Mouse (Mus musculus) right cerebral cortex, adult 2 months (tissue): ENCODE measurements around the gene Ahcyl2.

Source experiments
- DNase-seq, 2 experiments: peaks; one replicate each; pipeline ENCODE4 v3.0.0; 2021 to 2022; ENCODE audit warnings: low spot score in 2 of 2

Gene Ahcyl2

DNA sequence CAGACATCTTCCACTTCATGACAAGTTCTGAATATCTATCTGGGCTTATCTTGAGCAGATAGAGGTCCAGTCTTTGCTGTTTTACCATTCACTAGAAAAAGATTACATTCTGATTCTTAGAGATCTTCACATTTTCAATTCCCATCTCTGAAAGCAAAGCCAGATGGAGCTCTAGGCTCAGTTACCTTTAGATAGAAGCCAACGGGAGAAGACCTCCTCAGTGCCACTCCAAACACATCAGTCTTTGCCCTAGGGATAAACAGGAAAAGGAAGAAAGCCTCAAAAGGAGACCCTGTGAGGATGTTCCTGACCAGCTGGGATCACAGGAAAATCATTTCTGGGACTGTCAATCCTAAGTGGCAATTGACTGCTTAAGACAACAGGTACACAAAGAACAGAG lies 145.9 kb downstream of the Ahcyl2 start:
- no peak for DNase-seq

- no peak for DNase-seq
Observed at GRCm38 (mm10) chr6:29914136-29914535, 146.3 kb downstream of the Ahcyl2 start.

- no peak for DNase-seq
Observed at GRCm38 (mm10) chr6:29915836-29916235, 148.0 kb downstream of the Ahcyl2 start.

DNA sequence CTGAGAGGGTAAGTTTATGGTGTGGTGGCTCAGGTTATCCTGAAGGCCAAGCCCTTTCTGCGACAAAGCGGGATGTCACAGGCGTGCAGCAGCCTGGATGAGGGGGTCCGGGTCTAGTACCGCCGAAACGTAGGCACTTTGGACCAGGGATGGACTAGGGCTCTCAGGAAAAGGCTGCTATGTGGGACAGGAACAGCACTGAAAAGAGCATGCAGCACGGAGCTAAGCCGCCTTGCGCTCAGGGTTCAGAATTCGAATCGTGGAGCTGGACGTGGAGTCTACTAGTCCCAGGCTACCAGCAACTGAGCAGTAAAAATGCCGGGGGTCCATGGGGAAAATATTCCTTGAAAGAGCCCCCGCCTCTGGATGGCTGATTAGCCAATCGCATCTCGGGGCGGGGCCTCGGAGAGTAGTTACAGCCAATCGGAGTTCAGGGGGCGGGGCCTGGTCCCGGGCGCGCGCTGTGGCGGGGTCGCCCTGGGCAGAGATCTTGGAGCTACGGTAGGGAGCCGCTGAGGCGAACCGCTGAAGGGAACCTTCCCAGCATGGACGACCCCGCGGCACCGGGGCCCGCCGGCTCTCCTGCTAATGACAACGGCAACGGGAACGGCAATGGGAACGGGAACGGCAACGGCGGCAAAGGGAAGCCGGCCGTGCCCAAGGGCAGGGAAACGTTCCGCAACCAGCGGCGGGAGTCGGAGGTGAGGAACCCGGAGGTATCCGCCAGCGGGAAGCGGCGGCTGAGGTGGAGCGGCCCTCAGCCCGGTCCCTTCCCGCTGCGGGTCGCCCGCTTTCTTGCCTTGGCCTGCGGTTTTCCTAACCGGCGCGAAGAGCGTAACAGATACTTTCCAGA lies 148.9 kb downstream of the Ahcyl2 start, which contains the start of gene Strip2:
TSS of gene Strip2 (plus strand) at position 483 of the 853 bp plus-strand sequence.
- peak; percentile 90 to 91 for DNase-seq

DNA sequence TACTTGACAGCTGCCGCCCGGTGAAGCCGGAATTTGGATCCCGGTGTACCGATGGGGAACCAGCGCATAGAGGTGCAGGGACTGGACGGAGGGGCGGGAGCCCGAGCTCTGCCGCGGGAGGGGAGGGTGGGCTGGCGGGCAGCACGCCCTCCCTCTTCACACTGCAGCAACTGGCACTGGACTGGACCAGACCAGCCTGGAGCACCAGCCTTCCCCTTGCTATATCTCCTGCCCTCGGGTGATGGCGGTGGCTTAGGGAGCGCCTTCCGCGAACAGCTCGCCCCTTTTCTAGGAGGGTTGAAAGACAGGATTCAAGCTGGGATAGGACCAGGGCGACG lies 149.5 kb downstream of the Ahcyl2 start:
- peak in 1 of 2 experiments; percentile 25 for DNase-seq

- DNase-seq, result no peak
Observed at GRCm38 (mm10) chr6:29917947-29918346, 150.1 kb downstream of the Ahcyl2 start.

DNA sequence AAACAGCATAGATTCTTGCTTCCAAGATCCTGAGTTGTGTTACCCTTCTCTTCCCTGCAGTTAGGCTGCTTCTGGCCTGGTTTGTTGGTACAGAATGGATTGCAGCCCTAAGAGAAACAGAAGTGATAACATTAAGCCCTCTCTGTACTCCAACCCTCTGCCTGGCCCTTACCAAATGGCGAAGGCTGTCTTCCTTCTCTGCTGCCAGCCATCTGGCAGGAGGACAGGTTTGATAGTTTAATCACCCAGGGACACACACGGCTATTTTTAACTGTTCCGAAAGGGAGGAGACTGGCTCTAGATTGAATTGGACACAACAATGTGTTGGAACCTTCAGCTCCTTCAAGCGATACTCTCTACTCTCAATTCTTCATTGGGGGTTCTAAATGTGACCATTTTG lies 155.7 kb downstream of the Ahcyl2 start:
- DNase-seq, result no peak

GRCm38 (mm10) chr6:29925594-29926219 lies 157.9 kb downstream of the Ahcyl2 start:
- no peak for DNase-seq

DNA sequence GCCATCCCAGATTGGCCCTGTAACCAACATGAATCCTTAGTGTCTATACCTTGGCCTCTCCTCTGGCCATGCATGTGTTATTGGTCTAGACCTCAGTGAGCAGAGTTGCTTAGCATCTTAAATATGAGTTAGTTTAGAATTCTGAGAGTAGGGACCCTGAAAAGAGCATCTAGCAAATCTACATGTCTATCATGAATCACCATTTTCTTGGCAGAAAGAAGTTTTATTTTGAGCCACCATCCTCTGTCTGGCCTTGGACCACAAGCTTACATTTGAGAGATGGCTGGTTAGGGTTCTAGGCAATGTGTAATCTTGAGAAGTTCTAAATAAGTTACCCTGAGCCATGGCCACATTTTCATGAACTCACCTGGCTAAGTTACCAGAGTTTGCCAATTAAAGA lies 162.3 kb downstream of the Ahcyl2 start:
- no peak for DNase-seq

DNA sequence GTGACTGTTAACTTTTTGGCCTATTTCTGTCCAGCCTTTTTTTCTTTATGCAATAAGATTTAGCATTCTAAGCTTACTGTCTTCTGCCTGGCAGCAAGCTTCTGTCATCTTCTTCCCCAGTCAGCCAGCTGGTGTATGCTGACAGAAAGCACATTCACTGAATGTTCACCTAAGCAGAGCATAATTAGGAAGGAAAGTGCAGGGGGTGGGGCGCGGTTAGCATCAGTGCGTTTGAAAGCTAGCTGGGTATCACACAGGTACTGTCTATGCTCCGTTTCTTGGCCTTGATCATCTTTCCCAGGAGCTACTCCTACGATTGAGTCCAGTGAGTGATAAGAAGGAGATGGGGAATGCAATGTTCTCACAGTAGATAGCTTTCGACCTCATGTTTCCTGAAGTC lies 162.9 kb downstream of the Ahcyl2 start:
- peak; percentile 43 to 58 for DNase-seq

GRCm38 (mm10) chr6:29931181-29931580 lies 163.4 kb downstream of the Ahcyl2 start:
- no peak for DNase-seq

DNA sequence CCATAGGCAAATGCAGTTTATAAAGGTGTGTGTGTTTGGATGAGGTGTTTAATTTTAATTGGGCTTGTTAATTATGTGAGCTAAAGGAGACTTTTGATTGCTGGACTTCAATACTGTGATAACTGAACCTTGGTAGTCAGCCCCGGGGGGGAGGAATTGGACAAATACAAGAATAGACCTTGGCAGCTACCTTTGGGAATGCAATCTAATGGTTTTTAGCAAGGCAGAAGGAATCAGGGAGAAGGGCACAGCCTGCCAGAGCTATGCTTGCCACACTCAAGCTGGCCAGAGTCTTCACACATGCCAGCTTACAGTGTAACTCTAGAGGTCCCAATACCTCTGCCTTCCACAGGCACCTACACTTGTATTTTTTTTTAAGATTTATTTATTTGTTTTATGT lies 167.9 kb downstream of the Ahcyl2 start:
- no peak for DNase-seq

DNA sequence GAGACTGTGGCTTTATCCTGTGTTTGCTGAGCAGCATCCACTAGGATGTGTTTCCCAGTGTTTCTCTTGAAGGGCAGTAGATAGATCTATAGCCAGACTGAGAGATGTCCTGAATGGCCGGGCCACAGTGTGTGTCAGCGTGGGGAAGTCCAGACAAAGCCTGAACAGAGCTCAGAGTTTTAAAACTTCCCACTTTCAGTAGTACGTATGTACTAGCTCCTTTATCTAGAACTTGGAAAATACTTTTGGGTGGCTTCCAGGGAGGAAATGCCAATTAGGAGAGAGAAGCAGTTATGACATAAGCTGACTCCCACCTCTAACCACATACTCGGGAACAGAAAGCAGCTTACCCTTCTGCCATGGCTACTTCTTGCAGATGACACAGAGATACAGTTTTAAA lies 172.6 kb downstream of the Ahcyl2 start:
- no peak for DNase-seq

DNA sequence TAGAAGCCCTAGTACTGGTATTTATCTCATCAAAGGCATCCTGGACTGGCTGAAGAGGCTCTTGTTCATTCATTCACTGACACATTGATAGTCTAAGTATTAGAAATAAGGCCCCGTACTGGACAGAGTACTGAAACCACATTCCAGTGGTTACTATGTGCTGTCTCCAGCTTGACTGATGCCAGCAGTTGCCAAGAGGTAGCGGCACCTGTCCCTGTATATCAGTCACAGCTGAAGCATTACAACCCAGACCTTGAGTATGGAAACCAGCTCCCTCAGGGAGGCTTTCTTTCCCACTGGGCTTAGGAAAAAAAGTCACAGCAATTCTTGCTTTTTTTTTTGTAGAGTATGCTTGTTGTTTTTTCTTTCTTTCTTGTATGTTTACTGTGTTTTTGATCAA lies 173.2 kb downstream of the Ahcyl2 start:
- DNase-seq, result no peak

GRCm38 (mm10) chr6:29944465-29944864 lies 176.7 kb downstream of the Ahcyl2 start:
- no peak for DNase-seq

- no peak for DNase-seq
Observed at GRCm38 (mm10) chr6:29946568-29946967, 178.8 kb downstream of the Ahcyl2 start.

GRCm38 (mm10) chr6:29947823-29948222 lies 180.0 kb downstream of the Ahcyl2 start:
- no peak for DNase-seq

- no peak for DNase-seq
Observed at GRCm38 (mm10) chr6:29956749-29957148, 188.9 kb downstream of the Ahcyl2 start.

DNA sequence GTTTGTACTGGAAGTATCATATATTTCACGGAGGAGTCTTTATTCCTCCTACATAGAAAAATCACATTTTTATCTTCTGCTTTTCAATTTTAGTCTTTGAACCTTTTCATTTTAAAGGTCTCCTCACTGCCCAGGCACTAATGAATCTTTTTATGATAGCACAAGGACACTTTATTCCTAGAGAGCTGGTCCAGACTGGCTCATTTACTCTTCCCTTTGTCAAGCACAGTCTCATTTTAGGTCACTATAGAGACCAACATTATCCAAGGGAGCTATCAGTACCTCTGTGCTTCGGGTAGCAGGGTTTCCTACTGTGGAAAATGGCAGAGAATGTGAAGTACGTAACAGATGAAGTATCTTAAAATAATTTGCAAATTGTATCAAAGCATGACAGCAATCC lies 190.9 kb downstream of the Ahcyl2 start:
- no peak for DNase-seq

GRCm38 (mm10) chr6:29961081-29961480 lies 193.3 kb downstream of the Ahcyl2 start:
- DNase-seq, result peak; percentile 24 to 41
